Mouse (Mus musculus) heart, adult 2 months (tissue): ENCODE data around the gene Vwa2.

ENCODE experiments used
- CTCF ChIP-seq: fragments of 200-600 bp; IDR thresholded peaks from 2 replicates; pipeline ENCODE4 v1.8.1; 2022; ENCODE audit warnings: antibody characterized with exemption, mild to moderate bottlenecking, moderate library complexity
- EP300 ChIP-seq: fragments of 200-500 bp; IDR thresholded peaks from 2 replicates; pipeline ENCODE4 v1.6.1; 2011; ENCODE audit warnings: low read depth, low read length, control low read depth; ENCODE audit not compliant: insufficient read depth
- POLR2A ChIP-seq: fragments of 200-500 bp; IDR thresholded peaks from 2 replicates; pipeline ENCODE4 v1.6.1; 2011; ENCODE audit warnings: mild to moderate bottlenecking, low read depth, low read length, control low read depth; ENCODE audit not compliant: insufficient read depth

GRCm38 (mm10) chr19:56904095-56904494 is 30.0 kb downstream of the Vwa2 start:
- TF ChIP-seq CTCF (no peak), POLR2A (no peak), EP300 (no peak)
